ENCODE assay signal across 14 mouse cellular contexts in genomic region chr11:6062329-6062728, GRCm38 (mm10).
"Had no signal": no experiment of that assay in that cellular context is flagged by ENCODE, and none has a peak within 500 bp of the region (broad histone marks: within the 10 kb centered on the region; RNA-seq: fewer than 3 reads in every experiment).

No protein-coding gene starts in this region.

- H3K4me3 ChIP-seq: limb, embryonic 10.5 days; midbrain, embryonic 10.5 days; myocyte; neural tube, embryonic 12.5 days had no signal

- DNase-seq: kidney, adult 8-10 months; layer of hippocampus, adult 9-11 months; lung, embryonic 14.5 days; lung, postnatal 10 days; midbrain, embryonic 14.5 days; retina, postnatal 1 day; right cerebral cortex, postnatal 4 days; spleen, adult 18-20 months; thymus, adult 2 months; thymus, postnatal 36 days had no signal

- H3K27ac ChIP-seq: limb, embryonic 10.5 days; midbrain, embryonic 10.5 days; neural tube, embryonic 12.5 days had no signal
